Mouse (Mus musculus): Measurements from ENCODE around the gene Kxd1. TPM values are rescaled to one million over a fixed set of nuclear protein-coding genes. Genes with fewer than 3 reads are reported as not detected.
A peak's percentile ranks its signal among the peaks of the same experiment; 100 is the strongest.
"Not testable (repeated sequence)": the region's sequence is repeated elsewhere in the genome, so short reads cannot be mapped to it uniquely, and the experiment has no call there.

Kxd1 gene
- total RNA-seq, 2 experiments from 2014 or later = 31.9 to 33.0 TPM

GRCm38 (mm10) chr8:70519043-70519442 lies 8.7 kb downstream of the Kxd1 start:
- intact Hi-C loops (cut with DNase I) = no loop called here
- DNase-seq = no peak

DNA sequence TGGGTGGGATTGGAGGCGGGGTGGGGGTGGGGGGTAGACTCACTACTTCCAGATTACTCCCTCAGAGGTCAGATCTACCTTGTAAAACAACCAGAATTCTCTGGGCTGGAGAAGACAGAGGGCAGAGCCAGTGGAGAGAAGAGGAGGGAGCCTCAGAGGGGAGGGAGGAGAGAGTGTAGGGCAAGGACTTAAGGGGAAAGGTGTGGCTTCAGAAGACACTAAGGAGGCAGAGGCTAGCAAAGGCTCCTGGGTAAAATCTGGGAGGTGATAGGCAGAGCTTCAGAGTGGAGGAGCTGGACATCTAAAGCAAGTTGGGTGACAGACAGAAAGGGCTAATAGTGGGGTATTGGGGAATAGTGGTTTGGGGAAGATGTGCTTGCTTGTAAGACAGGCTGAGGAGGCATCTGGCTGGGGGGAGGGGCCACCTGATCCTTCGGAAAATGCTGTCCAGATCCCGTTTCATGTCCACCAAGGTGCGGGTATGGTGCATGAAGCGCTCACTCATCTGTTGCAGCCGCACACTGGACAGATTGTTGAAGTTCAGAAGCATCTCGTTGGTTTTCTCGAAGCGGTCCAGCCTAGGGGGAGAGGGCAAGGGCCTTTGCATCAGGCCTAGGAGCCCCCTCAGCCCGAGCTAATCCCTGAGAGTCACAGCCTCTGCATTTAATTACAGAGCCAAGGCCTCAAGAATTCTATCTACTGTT lies 9.7 kb downstream of the Kxd1 start:
- no peak for DNase-seq
- intact Hi-C loops (cut with DNase I) = no loop called here

- no peak for DNase-seq
- intact Hi-C loops (cut with DNase I) = no loop called here
Observed at GRCm38 (mm10) chr8:70513441-70513840, 14.3 kb downstream of the Kxd1 start.

- intact Hi-C loops (cut with DNase I) = no loop called here
- no peak for DNase-seq
Observed at GRCm38 (mm10) chr8:70512253-70512903, 15.4 kb downstream of the Kxd1 start.

- intact Hi-C loops (cut with DNase I) = no loop called here
- no peak for DNase-seq
Observed at GRCm38 (mm10) chr8:70511770-70512169, 16.0 kb downstream of the Kxd1 start.

- intact Hi-C loops (cut with DNase I); DNase-seq: not testable (repeated sequence)
Observed at GRCm38 (mm10) chr8:70511174-70511573, 16.6 kb downstream of the Kxd1 start.

DNA sequence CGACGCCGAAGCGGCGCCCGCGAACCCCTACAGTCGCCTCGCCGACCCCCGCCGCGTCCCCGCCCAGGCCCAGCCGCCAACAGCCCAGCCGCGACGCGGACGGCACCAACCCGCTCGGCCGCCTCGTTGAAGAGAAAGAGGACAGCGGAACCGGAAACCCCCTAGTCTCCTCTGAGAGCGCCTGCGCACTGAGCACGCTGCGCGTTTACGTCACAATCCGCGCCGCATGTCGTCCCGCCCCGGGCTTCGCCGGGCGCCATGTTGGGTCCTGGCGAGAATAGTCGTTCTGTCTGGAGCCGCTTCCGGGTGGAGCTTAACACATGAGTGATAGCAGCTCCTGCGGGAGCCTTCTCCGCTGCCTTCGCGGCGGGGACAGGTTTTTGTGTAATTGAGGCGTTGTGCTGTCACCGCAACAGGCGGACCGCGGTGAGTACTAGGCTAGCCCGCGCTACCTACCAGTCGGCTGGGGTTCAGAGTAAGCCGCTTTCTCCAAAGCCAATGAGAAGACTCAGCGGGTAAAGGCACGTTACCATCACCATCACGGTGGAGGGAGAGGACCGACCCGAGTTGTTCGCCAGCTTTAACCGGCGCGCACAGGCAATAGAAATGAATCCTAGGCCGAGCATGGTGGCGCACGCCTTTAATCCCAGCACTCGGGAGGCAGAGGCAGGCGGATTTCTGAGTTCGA lies 17.4 kb downstream of the Kxd1 start, which contains the start of gene Uba52:
TSS of gene Uba52 (minus strand) at position 574 of the 688 bp plus-strand sequence.
- peak; percentile 98 for DNase-seq
- intact Hi-C loops (cut with DNase I) = no loop called here

DNA sequence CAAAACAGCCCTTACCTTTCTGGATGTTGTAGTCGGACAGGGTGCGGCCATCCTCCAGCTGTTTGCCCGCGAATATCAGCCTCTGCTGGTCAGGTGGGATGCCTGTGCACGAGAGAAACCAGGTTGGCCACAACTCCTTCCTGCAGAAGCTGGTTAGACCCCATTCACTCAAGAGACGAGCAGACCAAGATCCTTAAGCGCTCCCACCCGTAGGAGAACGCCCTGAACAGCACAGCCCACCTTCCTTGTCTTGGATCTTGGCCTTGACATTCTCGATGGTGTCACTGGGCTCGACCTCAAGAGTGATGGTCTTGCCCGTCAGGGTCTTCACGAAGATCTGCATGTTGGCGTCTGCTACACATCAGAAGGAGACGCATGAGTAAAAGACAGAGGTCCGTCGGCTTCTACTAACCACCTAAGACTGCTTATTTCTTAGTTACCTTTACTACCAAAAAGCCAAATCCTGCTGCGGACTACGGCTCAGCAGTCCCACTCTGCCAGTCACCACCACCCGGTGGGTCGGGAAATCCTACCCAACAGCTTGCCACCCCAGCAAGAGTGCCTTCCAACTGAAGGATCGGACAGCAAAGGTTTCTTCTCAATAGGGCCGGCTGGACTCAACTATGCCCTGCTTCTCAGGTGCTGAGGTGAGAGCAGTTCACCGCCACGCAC lies 18.3 kb downstream of the Kxd1 start:
- intact Hi-C loops (cut with DNase I) = no loop called here

DNA sequence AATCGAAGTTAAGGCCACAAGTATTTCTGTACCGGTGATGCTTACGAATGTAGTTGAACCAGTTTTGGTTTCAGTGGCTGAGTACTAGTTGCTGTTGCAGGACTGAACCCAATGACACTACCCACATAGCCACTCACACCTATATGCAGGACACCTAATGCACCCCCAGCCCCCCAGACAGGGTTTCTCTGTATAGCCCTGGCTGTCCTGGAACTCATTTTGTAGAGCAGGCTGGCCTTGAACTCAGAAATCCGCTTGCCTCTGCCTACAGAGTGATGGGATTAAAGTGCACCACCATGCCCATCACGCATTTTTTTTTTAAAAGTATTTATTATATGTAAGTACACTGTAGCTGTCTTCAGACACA lies 20.7 kb downstream of the Kxd1 start:
- DNase-seq = no peak
- intact Hi-C loops (cut with DNase I) = no loop called here

More for the DNA sequence above, 18.3 kb downstream of the Kxd1 start:
- DNase-seq = no peak

DNA sequence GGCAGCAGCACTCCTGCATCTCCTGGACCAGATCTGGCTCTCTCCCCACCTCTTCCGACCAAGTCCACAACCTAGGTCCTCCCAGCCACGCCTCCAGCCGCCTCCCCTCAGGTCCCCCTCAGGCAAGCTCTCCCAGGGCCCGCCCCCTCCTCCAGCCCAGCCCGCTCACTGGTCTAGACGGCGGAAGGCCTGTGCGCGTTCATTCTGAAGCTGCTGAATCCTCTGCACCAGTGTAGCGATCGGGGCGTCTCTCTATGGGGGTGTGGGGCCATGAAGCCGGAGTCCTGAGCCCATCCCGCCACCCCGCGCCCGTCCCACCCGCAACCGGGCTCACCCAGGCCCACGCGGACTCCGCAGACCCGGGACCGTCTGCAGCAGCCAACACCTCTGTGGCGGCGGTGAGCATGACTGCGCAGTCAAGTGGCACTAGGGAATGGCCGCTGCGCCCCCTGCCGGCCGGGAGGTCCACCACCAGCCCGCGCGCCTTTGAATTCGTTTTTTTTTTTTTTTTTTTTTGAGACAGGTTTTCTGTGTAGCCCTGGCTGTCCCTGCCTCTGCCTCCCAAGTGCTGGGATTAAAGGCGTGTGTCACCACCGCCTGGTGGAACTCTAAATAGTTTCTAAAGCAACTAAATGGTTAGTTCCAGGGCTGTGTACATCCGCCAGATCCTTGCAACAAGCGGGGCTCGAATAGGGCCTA lies 21.3 kb downstream of the Kxd1 start, which contains the start of gene Rex1bd:
TSS of gene Rex1bd (minus strand) at position 425 of the 699 bp plus-strand sequence.
- DNase-seq = peak; percentile 95
- intact Hi-C loops (cut with DNase I) = no loop called here

- intact Hi-C loops (cut with DNase I) = no loop called here
- no peak for DNase-seq
Observed at GRCm38 (mm10) chr8:70505698-70506327, 21.9 kb downstream of the Kxd1 start.

GRCm38 (mm10) chr8:70504851-70505250 lies 22.9 kb downstream of the Kxd1 start:
- DNase-seq = peak; percentile 82

DNA sequence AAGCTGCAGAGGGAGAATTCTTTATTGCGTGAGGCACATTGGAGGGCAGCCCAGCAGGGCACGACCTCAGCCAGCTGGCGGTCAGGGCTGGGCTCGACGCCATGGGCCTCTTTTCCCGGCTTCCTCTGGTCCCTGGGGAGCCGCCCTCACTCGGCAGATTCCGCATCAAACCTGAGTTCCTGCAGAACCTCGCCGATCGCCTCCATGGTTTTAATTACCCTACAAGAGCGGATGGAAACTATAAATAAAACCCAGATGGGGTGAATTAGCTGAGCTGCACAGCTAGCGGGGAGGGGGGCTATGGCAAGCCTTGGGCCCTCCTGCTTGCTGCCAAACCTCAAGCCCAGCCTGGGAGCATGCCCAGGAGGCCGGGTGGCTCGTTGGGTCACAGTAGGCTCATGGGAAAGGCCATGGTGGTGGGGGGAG lies 23.5 kb downstream of the Kxd1 start:
- intact Hi-C loops (cut with DNase I) = loop anchor here (5.0 kb wide), 2 partner anchors 122 to 172 kb away; no protein-coding TSS in a partner anchor
- DNase-seq = peak; percentile 77

More at GRCm38 (mm10) chr8:70504851-70505250, 22.9 kb downstream of the Kxd1 start:
- intact Hi-C loops (cut with DNase I) = loop anchor here (5.0 kb wide), 2 partner anchors 123 to 173 kb away; no protein-coding TSS in a partner anchor

GRCm38 (mm10) chr8:70503062-70503750 lies 24.6 kb downstream of the Kxd1 start:
- intact Hi-C loops (cut with DNase I) = loop anchor here (5.0 kb wide), 2 partner anchors 121 to 171 kb away; no protein-coding TSS in a partner anchor
- peak; percentile 66 for DNase-seq

DNA sequence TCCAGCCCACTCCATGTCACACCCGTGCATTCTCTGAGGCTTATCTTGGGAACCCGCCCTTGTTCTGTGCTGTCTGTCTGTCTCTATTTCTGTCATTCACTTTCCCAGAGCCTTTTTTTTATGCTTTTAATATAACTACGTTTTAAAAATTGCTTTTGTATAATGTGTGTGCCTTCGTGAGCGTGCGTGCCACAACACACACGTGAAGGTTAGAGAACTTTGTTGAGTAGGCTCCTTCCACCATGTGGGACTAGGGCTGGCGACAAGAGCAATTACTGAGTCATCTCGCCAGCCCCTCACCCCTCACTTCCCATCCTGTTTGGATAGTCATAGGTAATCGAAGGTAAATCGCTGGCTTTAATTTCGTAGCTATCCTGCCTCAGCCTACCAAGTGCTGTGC lies 25.2 kb downstream of the Kxd1 start:
- intact Hi-C loops (cut with DNase I) = loop anchor here (5.0 kb wide), 2 partner anchors 120 to 170 kb away; no protein-coding TSS in a partner anchor
- no peak for DNase-seq

GRCm38 (mm10) chr8:70501820-70502529 lies 25.8 kb downstream of the Kxd1 start:
- intact Hi-C loops (cut with DNase I) = loop anchor here (5.0 kb wide), 2 partner anchors 120 to 170 kb away; no protein-coding TSS in a partner anchor
- peak; percentile 87 for DNase-seq

- intact Hi-C loops (cut with DNase I) = loop anchor here (5.0 kb wide), 2 partner anchors 118 to 168 kb away; no protein-coding TSS in a partner anchor
- DNase-seq = no peak
Observed at GRCm38 (mm10) chr8:70500386-70501301, 27.1 kb downstream of the Kxd1 start.

All from left cerebral cortex, postnatal 4 days (tissue).